Mouse (Mus musculus) naive thymus-derived CD4-positive, alpha-beta T cell, adult 2 months (primary cell): ENCODE results near the gene Pde3a.

Experiments used
- DNase-seq: peaks from one replicate; pipeline ENCODE4 v3.0.0-alpha.2; 2011; ENCODE audit warnings: low read depth

Gene Pde3a

GRCm38 (mm10) chr6:141495634-141496418 lies 246.8 kb downstream of the Pde3a start:
- no peak for DNase-seq

GRCm38 (mm10) chr6:141499511-141499910 lies 250.4 kb downstream of the Pde3a start:
- no peak for DNase-seq

- no peak for DNase-seq
Measured at GRCm38 (mm10) chr6:141501171-141501570, 252.1 kb downstream of the Pde3a start.

- no peak for DNase-seq
Measured at GRCm38 (mm10) chr6:141522541-141522940, 273.5 kb downstream of the Pde3a start.

GRCm38 (mm10) chr6:141523747-141524640 lies 274.9 kb downstream of the Pde3a start, which contains the start of gene Slco1c1:
Slco1c1 (plus strand) TSS chr6:141524368.
- DNase-seq = no peak

- DNase-seq = no peak
Measured at GRCm38 (mm10) chr6:141525787-141526186, 276.7 kb downstream of the Pde3a start.

GRCm38 (mm10) chr6:141530865-141531264 lies 281.8 kb downstream of the Pde3a start:
- DNase-seq = no peak

GRCm38 (mm10) chr6:141537298-141537697 lies 288.2 kb downstream of the Pde3a start:
- no peak for DNase-seq

- no peak for DNase-seq
Measured at GRCm38 (mm10) chr6:141541136-141541535, 292.1 kb downstream of the Pde3a start.

GRCm38 (mm10) chr6:141543344-141543743 lies 294.3 kb downstream of the Pde3a start:
- no peak for DNase-seq
